Mouse (Mus musculus) heart, adult 2 months (tissue): ENCODE measurements at regions not wholly inside any gene's neighbourhood (a gene's known extent, or its start where the extent isn't known, plus 50 kb on each side); places are given as distances from the start of the nearest gene placed in this dataset.

Experiments used
- DNase-seq, 2 experiments: peaks; one replicate each; pipeline ENCODE4 v3.0.0; 2021
- H3K27ac ChIP-seq: fragments of 200-600 bp; 2 replicates; pipeline ENCODE4 v1.8.1; 2022
- H3K27me3 ChIP-seq: fragments of 200-500 bp; 2 replicates; pipeline ENCODE4 v1.6.1; 2012; ENCODE audit warnings: mild to moderate bottlenecking, low read length, inconsistent platforms, mixed read lengths; ENCODE audit not compliant: control insufficient read depth, insufficient read depth
- H3K36me3 ChIP-seq: fragments of 200-500 bp; 2 replicates; pipeline ENCODE4 v1.6.1; 2012; ENCODE audit warnings: low read length, inconsistent platforms; ENCODE audit not compliant: control insufficient read depth, insufficient read depth
- H3K4me1 ChIP-seq: fragments of 200-500 bp; 2 replicates; pipeline ENCODE4 v1.6.1; 2011; ENCODE audit warnings: low read length; ENCODE audit not compliant: control insufficient read depth, insufficient read depth
- H3K4me3 ChIP-seq: fragments of 200-600 bp; 2 replicates; pipeline ENCODE4 v1.8.1; 2022
- H3K79me2 ChIP-seq: fragments of 200-500 bp; replicated peaks from 2 replicates; pipeline ENCODE4 v1.6.1; 2012; ENCODE audit warnings: mild to moderate bottlenecking, inconsistent platforms, low read length, moderate library complexity, mixed read lengths; ENCODE audit not compliant: control insufficient read depth, insufficient read depth
- H3K9ac ChIP-seq: fragments of 200-500 bp; 2 replicates; pipeline ENCODE4 v1.6.1; 2012; ENCODE audit warnings: low read depth, mild to moderate bottlenecking, control low read depth, inconsistent platforms, low read length, mixed read lengths
- CTCF ChIP-seq: fragments of 200-600 bp; IDR thresholded peaks from 2 replicates; pipeline ENCODE4 v1.8.1; 2022; ENCODE audit warnings: antibody characterized with exemption, mild to moderate bottlenecking, moderate library complexity
- EP300 ChIP-seq: fragments of 200-500 bp; IDR thresholded peaks from 2 replicates; pipeline ENCODE4 v1.6.1; 2011; ENCODE audit warnings: low read depth, low read length, control low read depth; ENCODE audit not compliant: insufficient read depth
- POLR2A ChIP-seq: fragments of 200-500 bp; IDR thresholded peaks from 2 replicates; pipeline ENCODE4 v1.6.1; 2011; ENCODE audit warnings: mild to moderate bottlenecking, low read depth, low read length, control low read depth; ENCODE audit not compliant: insufficient read depth
- WGBS: fragments of 180-500 bp; shearing (Covaris S2); methylation state at CpG from one replicate; pipeline ENCODE4 v1.1.7; 2018; 5-methylcytosine and 5-hydroxymethylcytosine counted together
- intact Hi-C: fragments of 180-260 bp; cut with DNase I; formaldehyde crosslinking; loops from one replicate; pipeline ENCODE4 v1.15.1; 2025

- H3K27ac ChIP-seq = no peak overlapping the region
- H3K27me3 ChIP-seq = no peaks in the 10 kb centered on the region
- no peaks in the 10 kb centered on the region for H3K36me3 ChIP-seq
- no peak overlapping the region for H3K9ac ChIP-seq
- intact Hi-C loops = no loop called here
- TF ChIP-seq POLR2A (no peak), EP300 (no peak), CTCF (no peak)
- H3K79me2 ChIP-seq = no peaks in the 10 kb centered on the region
- H3K4me3 ChIP-seq = no peak overlapping the region
- WGBS = 44% methylated on average over 1 of the region's 1 CpGs
- H3K4me1 ChIP-seq = no peaks in the 10 kb centered on the region
- no peak for DNase-seq
These were observed 365.3 kb upstream of the Tmem229a start for GRCm38 (mm10) chr6:25321446-25321845.

GRCm38 (mm10) chr6:25320291-25320844 lies 364.3 kb upstream of the Tmem229a start:
- Histone ChIP-seq H3K9ac (no peak overlapping the region), H3K27ac (no peak overlapping the region), H3K79me2 (no peaks in the 10 kb centered on the region), H3K27me3 (no peaks in the 10 kb centered on the region), H3K4me3 (no peak overlapping the region), H3K36me3 (no peaks in the 10 kb centered on the region), H3K4me1 (no peaks in the 10 kb centered on the region)
- no peak for DNase-seq
- no peak for TF ChIP-seq POLR2A
- no peak for TF ChIP-seq EP300
- TF ChIP-seq CTCF = no peak
- WGBS = 68% methylated on average over 6 of the region's 6 CpGs
- intact Hi-C loops = no loop called here

- Histone ChIP-seq H3K4me1 (no peaks in the 10 kb centered on the region), H3K27ac (no peak overlapping the region), H3K36me3 (no peaks in the 10 kb centered on the region), H3K4me3 (no peak overlapping the region), H3K9ac (no peak overlapping the region), H3K79me2 (no peaks in the 10 kb centered on the region), H3K27me3 (no peaks in the 10 kb centered on the region)
- TF ChIP-seq CTCF (no peak), EP300 (no peak), POLR2A (no peak)
- DNase-seq = no peak
- intact Hi-C loops = no loop called here
These were observed 351.4 kb upstream of the Tmem229a start for GRCm38 (mm10) chr6:25307471-25307870.

- no peak for DNase-seq
- TF ChIP-seq POLR2A = no peak
- no peak overlapping the region for H3K27ac ChIP-seq
- 81% methylated on average over 4 of the region's 4 CpGs for WGBS
- no peaks in the 10 kb centered on the region for H3K36me3 ChIP-seq
- intact Hi-C loops = no loop called here
- no peak overlapping the region for H3K9ac ChIP-seq
- no peaks in the 10 kb centered on the region for H3K27me3 ChIP-seq
- no peak overlapping the region for H3K4me3 ChIP-seq
- H3K79me2 ChIP-seq = no peaks in the 10 kb centered on the region
- H3K4me1 ChIP-seq = no peaks in the 10 kb centered on the region
These were observed 348.9 kb upstream of the Tmem229a start for GRCm38 (mm10) chr6:25304844-25305504.

GRCm38 (mm10) chr6:25291613-25292012 lies 335.5 kb upstream of the Tmem229a start:
- DNase-seq = no peak
- Histone ChIP-seq H3K36me3 (no peaks in the 10 kb centered on the region), H3K27me3 (no peaks in the 10 kb centered on the region), H3K79me2 (no peaks in the 10 kb centered on the region), H3K4me1 (no peaks in the 10 kb centered on the region), H3K9ac (no peak overlapping the region), H3K27ac (no peak overlapping the region), H3K4me3 (no peak overlapping the region)
- TF ChIP-seq CTCF = no peak
- no peak for TF ChIP-seq EP300
- no peak for TF ChIP-seq POLR2A
- 75% methylated on average over 1 of the region's 1 CpGs for WGBS
- intact Hi-C loops = no loop called here

GRCm38 (mm10) chr6:25287591-25287990 lies 331.5 kb upstream of the Tmem229a start:
- H3K27ac ChIP-seq = no peak overlapping the region
- H3K4me1 ChIP-seq = no peaks in the 10 kb centered on the region
- no peaks in the 10 kb centered on the region for H3K79me2 ChIP-seq
- 82% methylated on average over 4 of the region's 4 CpGs for WGBS
- intact Hi-C loops = no loop called here
- no peaks in the 10 kb centered on the region for H3K27me3 ChIP-seq
- no peaks in the 10 kb centered on the region for H3K36me3 ChIP-seq
- no peak overlapping the region for H3K4me3 ChIP-seq
- no peak overlapping the region for H3K9ac ChIP-seq
- TF ChIP-seq EP300 (no peak), CTCF (no peak)
- no peak for DNase-seq
